Mouse (Mus musculus) bone marrow macrophage, adult 2 months (primary cell): ENCODE results near the gene Fzd4.

Experiments
- CTCF ChIP-seq: IDR thresholded peaks from 2 replicates; pipeline ENCODE4 v1.5.1; 2012; ENCODE audit warnings: low read depth, mild to moderate bottlenecking, low read length, moderate library complexity
- POLR2A ChIP-seq: IDR thresholded peaks from 2 replicates; pipeline ENCODE4 v1.6.1; 2012; ENCODE audit warnings: mild to moderate bottlenecking, low read depth, low read length, borderline replicate concordance

GRCm38 (mm10) chr7:89429326-89429725 lies 25.2 kb downstream of the Fzd4 start:
- TF ChIP-seq POLR2A (no peak), CTCF (no peak)
